Mouse (Mus musculus): ENCODE measurements around the gene Stat2.

Gene Stat2

GRCm38 (mm10) chr10:128338415-128338814 lies 68.1 kb downstream of the Stat2 start:
- 8% methylated on average over 5 of the region's 5 CpGs for WGBS

GRCm38 (mm10) chr10:128338948-128339347 lies 68.6 kb downstream of the Stat2 start:
- 17% methylated on average over 2 of the region's 2 CpGs for WGBS

GRCm38 (mm10) chr10:128340257-128340656 lies 69.9 kb downstream of the Stat2 start:
- 73% methylated on average over 2 of the region's 2 CpGs for WGBS

All from cerebral cortex, adult 2 months (tissue).